Mouse (Mus musculus) midbrain, embryonic 14.5 days (tissue): Measurements from ENCODE around the gene Gm49353. TPM values are rescaled to one million over a fixed set of nuclear protein-coding genes. Genes with fewer than 3 reads are reported as not detected.
A peak's percentile ranks its signal among the peaks of the same experiment; 100 is the strongest.

ENCODE experiments used
- ATAC-seq: fragments of 200-750 bp; cut with Nextera tagmentation; 2 replicates; pipeline ENCODE4 v1.8.0; 2017; ENCODE audit warnings: moderate number of reproducible peaks, moderate library complexity; ENCODE audit not compliant: low FRiP score, low TSS enrichment
- DNase-seq: peaks from one replicate; pipeline ENCODE4 v3.0.0-alpha.2; 2015
- H3K27ac ChIP-seq: fragments of 300-500 bp; sonication (generic); replicated peaks from 2 replicates; pipeline ENCODE4 v1.5.1; 2014; ENCODE audit warnings: mild to moderate bottlenecking, low read depth, low read length, moderate library complexity
- H3K27me3 ChIP-seq: fragments of 300-500 bp; sonication (generic); 2 replicates; pipeline ENCODE4 v1.6.1; 2014; ENCODE audit warnings: low read length, control low read depth, mixed read lengths; ENCODE audit not compliant: control insufficient read depth, insufficient read depth
- H3K36me3 ChIP-seq: fragments of 300-500 bp; sonication (generic); 2 replicates; pipeline ENCODE4 v1.6.1; 2014; ENCODE audit warnings: low read length, control low read depth; ENCODE audit not compliant: control insufficient read depth, insufficient read depth
- H3K4me1 ChIP-seq: fragments of 300-500 bp; sonication (generic); 2 replicates; pipeline ENCODE4 v1.6.1; 2014; ENCODE audit warnings: mild to moderate bottlenecking, antibody characterized with exemption, low read length, control low read depth; ENCODE audit not compliant: control insufficient read depth, insufficient read depth
- H3K4me2 ChIP-seq: fragments of 300-500 bp; sonication (generic); 2 replicates; pipeline ENCODE4 v1.6.1; 2014; ENCODE audit warnings: mild to moderate bottlenecking, low read length, moderate library complexity
- H3K4me3 ChIP-seq: fragments of 300-500 bp; sonication (generic); replicated peaks from 2 replicates; pipeline ENCODE4 v1.5.1; 2014; ENCODE audit warnings: low read depth, low read length
- H3K9ac ChIP-seq: fragments of 300-500 bp; sonication (generic); replicated peaks from 2 replicates; pipeline ENCODE4 v1.6.1; 2014; ENCODE audit warnings: mild to moderate bottlenecking, low read length, moderate library complexity
- H3K9me3 ChIP-seq: fragments of 300-500 bp; sonication (generic); 2 replicates; pipeline ENCODE4 v1.6.1; 2016; ENCODE audit warnings: low read length, control low read depth, mixed read lengths; ENCODE audit not compliant: control insufficient read depth
- WGBS: fragments of 180-500 bp; shearing (Covaris S2); extraction: QIAGEN DNeasy Blood & Tissue Kit; methylation state at CpG from one replicate; pipeline ENCODE4 v1.1.7; 2014; 5-methylcytosine and 5-hydroxymethylcytosine counted together
- polyA plus RNA-seq: library from polyadenylated mRNA; unstranded; fragments of >200 nt; fragmentation: Nextera tagmentation; extraction: Ambion mirVana; gene quantifications from 2 replicates; pipeline ENCODE4 v1.2.1, GENCODE M21; 2014

Gm49353 gene
- polyA plus RNA-seq, 1 experiment from 2014 or later = 14.2 TPM

- ATAC-seq = peak; percentile 35; the same call in 1 of the 2 replicates
Observed at GRCm38 (mm10) chr10:29217451-29217850, 18.7 kb downstream of the Gm49353 start.

GRCm38 (mm10) chr10:29225329-29225728 is 26.6 kb downstream of the Gm49353 start:
- H3K9ac ChIP-seq = no peak overlapping the region
- H3K9me3 ChIP-seq = no peaks in the 10 kb centered on the region
- H3K27me3 ChIP-seq = no peaks in the 10 kb centered on the region
- H3K27ac ChIP-seq = no peak overlapping the region
- ATAC-seq (no peak), DNase-seq (no peak)
- H3K4me3 ChIP-seq = no peak overlapping the region
- WGBS = 93% methylated on average over 4 of the region's 4 CpGs
- no peak overlapping the region for H3K4me2 ChIP-seq
- H3K36me3 ChIP-seq = peaks cover 65% of the 10 kb centered on the region
- H3K4me1 ChIP-seq = no peaks in the 10 kb centered on the region

More at GRCm38 (mm10) chr10:29217451-29217850, 18.7 kb downstream of the Gm49353 start:
- Histone ChIP-seq H3K9ac (no peak overlapping the region), H3K27me3 (no peaks in the 10 kb centered on the region), H3K4me3 (no peak overlapping the region), H3K4me1 (no peaks in the 10 kb centered on the region), H3K36me3 (peaks cover 20% of the 10 kb centered on the region), H3K9me3 (no peaks in the 10 kb centered on the region), H3K4me2 (no peak overlapping the region), H3K27ac (no peak overlapping the region)
- DNase-seq = peak; percentile 35
- WGBS = 18% methylated on average over 2 of the region's 2 CpGs

- DNase-seq (no peak), ATAC-seq (no peak)
- WGBS = 82% methylated on average over 2 of the region's 2 CpGs
Observed at GRCm38 (mm10) chr10:29231208-29231607, 32.5 kb downstream of the Gm49353 start.

More at GRCm38 (mm10) chr10:29231208-29231607, 32.5 kb downstream of the Gm49353 start:
- Histone ChIP-seq H3K9me3 (no peaks in the 10 kb centered on the region), H3K27me3 (no peaks in the 10 kb centered on the region), H3K9ac (no peak overlapping the region), H3K27ac (no peak overlapping the region), H3K4me2 (no peak overlapping the region), H3K4me3 (no peak overlapping the region), H3K4me1 (no peaks in the 10 kb centered on the region), H3K36me3 (peaks cover 34% of the 10 kb centered on the region)

Other genes with a start within 250 kb of the Gm49353 start
- not detected in 2 replicates for gene 2310057J18Rik, start 212.7 kb upstream of the Gm49353 start, polyA plus RNA-seq
- gene Soga3, start 55.1 kb upstream of the Gm49353 start, polyA plus RNA-seq = 90.7 and 94.5 TPM in 2 replicates
- gene 9330159F19Rik, start 12.7 kb downstream of the Gm49353 start, polyA plus RNA-seq = 35.4 and 40.8 TPM in 2 replicates
- 20.9 and 24.6 TPM in 2 replicates for gene Echdc1, start 114.2 kb downstream of the Gm49353 start, polyA plus RNA-seq
- 78.4 and 78.7 TPM in 2 replicates for gene Rnf146, start 163.5 kb downstream of the Gm49353 start, polyA plus RNA-seq